Mouse (Mus musculus) liver, adult 2 months (tissue): ENCODE measurements around the gene Gm20388.

ENCODE experiments used
- CTCF ChIP-seq: fragments of 200-500 bp; IDR thresholded peaks from 2 replicates; pipeline ENCODE4 v1.5.1; 2011; ENCODE audit warnings: low read depth, low read length, control low read depth
- POLR2A ChIP-seq: fragments of 200-500 bp; IDR thresholded peaks from 2 replicates; pipeline ENCODE4 v1.6.1; 2011; ENCODE audit warnings: low read length, control low read depth; ENCODE audit not compliant: insufficient read depth; ENCODE audit errors: extremely low read depth

DNA sequence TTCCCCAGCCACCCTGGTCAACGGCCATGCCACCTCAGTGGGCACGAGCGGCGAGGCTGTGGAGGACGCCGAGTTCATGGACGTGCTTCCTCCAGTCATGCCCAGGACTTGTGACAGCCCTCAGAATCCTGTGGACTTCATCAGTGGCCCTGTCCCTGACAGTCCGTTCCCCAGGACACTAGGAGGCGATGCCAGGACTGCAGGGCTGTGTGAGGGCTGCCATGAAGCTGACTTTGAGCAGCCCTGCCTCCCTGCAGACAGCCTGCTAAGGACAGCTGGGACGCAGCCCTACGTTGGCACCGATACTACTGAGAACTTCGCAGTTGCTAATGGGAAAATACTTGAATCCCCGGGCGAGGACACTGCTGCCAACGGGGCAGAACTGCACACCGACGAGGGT, 30.8 kb downstream of the Gm20388 start:
- no peak for TF ChIP-seq CTCF
- TF ChIP-seq POLR2A = no peak
